Mouse (Mus musculus) monocyte, adult 2 months (primary cell): ENCODE results near the gene Plet1.

Experiments used
- DNase-seq, 2 experiments: peaks; one replicate each; pipeline ENCODE4 v3.0.0; 2022; ENCODE audit warnings: low spot score in 2 of 2, low read depth in 1 of 2

Plet1 gene

DNA sequence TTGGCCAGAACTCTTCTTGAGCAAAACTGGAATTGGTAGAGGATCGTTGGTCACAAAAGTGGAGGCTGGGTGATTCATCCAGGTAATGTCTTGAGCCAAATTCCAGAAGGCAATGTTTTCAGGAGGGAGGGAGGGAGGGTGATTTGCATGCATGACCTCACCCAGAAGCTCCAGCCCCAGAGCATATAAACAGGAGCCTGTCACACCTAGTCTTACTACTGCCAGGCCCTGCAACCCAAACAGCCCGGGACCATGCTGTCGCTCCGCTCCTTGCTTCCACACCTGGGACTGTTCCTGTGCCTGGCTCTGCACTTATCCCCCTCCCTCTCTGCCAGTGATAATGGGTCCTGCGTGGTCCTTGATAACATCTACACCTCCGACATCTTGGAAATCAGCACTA is at the start of gene Plet1:
Gene Plet1 (plus strand): TSS at position 215 of the 400 bp plus-strand sequence.
- DNase-seq = no peak

DNA sequence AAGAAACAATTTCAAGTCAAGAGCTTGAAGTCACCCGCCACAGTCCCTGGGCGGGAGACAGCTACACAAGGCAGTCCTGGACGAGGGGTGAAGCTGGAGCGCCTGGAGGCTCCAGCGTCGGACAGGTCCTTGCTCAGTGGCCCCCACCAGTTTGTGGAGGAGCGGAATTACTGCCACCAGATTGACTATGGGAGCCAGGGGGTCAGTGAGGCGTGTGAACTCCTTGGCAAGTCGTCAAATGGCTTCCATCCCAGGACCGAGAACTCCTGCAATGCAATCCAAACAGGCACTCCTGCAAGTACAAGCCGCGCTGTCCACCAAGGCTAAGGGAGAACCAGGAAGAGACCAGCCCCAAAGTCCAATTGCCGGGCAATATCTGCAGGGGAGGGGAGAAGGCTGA is 45.3 kb upstream of the Plet1 start:
- DNase-seq = no peak

DNA sequence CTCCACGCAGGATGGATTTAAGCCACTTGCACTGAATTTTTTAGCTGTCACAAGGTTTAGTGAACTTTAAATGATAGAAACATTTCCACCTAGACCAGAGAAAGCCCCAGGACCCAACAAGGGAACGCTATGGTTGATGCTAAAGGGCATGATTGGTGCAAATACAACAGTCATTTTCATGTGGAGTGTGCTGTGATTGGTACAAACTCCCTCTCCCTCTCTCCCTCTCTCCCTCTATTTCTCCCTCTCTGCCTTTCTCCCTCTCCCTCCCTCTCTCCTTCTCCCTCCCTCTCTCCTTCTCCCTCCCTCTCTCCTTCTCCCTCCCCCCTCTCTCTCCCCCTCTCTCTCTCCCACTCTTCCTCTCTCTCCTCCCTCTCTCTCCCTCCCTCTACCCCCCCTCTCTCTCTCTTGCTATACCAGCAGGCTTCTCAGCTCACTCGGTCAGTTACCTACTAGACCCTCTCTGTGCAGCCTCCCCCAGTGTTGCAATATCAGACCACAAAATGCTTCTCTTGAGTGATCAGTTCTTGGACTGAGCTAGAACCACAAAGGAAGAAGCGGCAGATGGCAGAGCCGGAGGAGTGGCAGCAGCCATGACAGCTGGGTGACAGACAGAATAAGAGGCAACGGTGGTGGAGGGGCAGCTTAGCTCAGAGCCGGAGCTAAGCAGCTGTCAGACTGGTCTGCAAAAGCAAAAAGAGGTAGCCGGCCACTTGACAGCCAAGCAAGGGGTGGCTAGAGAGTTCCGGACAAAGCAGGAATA is 42.7 kb upstream of the Plet1 start:
- no peak for DNase-seq

DNA sequence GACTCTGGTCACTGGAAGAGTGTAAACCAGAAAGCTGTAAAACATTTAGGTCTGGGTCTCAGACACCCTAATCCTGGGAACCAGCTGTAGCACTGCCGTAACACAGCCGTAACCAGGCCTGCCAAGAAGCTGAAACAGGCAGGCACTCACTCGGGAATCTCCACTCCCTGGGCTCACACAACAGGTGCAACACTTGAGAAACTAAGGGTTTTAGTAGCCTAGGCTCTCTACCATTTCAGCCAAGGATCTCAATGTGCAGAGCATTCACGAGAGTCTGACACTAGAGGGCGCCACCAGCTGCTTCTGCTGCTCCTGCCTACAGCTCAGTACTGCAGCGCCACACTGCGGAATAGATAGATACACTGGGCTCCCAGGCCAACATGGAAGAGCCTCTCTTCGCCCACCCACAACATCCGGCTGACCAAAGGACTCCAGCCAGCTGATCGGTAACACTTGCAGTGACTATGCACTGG is 42.0 kb upstream of the Plet1 start:
- peak; percentile 64 to 80 for DNase-seq

DNA sequence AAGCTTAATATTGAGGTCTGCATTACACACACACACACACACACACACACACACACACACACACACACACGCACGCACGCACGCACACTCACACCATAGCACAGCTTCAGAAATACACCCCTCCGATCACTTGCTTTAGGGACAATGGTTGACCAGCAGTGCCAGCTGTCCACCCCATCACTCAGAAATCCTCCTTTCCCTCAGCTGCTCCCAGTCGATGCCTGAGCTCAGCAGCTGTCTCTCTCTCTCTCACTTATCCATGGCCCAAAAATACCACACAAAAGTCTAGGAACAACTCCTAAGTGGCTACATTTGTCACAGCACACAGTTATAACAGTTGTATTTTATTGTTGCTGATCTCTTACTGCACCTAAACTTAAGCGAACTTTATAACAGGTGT is 36.7 kb upstream of the Plet1 start:
- DNase-seq = no peak

DNA sequence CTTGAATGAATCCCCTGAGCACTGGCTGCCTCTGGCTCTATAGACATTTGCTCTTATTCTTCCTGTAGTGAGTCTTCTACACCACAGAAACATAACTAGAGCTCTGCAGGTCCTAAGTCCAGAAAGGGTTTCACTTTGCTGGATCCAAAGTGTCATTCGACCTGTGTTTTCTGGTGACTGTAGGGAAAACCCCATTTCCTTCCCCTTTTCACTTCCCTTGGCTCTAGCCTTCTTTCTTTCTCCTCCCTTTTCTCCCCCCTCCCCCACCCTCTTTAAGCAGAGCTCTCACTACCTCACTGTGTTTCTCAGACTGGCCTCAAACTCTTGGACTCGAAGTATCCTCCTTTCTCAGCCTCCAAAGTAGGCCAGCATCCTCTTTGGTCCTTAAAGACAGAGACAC is 34.8 kb upstream of the Plet1 start:
- no peak for DNase-seq

DNA sequence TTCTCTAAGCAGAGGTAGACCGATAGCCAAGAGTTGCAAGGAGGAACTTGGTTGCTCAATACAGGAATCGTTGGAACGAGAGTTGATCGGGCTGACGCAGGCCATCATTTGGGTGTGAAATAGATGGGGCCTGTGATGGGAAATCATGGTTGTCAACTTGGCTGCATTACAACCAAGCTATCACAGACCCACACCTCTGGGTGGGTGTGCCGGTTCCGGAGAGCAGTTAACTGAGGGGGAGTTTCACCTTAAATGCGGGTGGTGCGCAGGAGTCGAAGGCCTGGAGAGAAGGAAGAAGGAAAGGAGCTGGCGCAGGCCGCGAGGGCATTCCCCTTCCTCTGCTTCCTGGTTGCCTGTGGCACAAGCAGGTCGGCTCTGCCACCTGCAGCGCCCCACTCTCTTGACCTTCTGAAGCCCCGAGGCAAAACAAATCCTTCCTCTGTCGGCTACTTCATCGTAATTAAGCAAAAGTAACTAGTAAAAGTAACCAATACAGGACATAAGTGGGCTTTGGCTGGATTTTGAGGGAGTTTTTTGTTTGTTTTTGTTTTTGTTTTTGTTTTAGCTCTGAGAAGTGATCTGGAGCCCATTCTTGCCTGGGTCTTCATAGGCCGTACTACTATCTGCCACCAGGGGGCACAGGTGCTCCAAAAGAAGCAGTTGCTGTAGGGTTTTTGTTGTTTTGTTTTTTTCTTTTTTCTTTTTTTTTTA is 31.7 kb upstream of the Plet1 start:
- DNase-seq = peak in 1 of 2 experiments; percentile 60

DNA sequence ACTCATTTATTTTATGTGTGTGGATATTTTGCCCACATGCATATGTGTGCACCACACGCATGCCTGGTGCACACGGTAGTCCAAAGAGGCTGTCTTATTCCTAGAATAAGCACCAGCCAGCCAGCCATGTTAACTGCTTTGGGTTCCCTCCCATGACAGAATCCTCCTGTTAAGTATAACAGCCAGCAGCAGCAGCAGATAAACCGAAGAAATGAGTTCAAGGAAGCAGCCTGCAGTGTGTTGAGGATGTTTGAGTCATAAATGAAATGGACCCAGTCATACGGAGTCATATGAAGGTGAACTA is 31.2 kb upstream of the Plet1 start:
- DNase-seq = no peak

DNA sequence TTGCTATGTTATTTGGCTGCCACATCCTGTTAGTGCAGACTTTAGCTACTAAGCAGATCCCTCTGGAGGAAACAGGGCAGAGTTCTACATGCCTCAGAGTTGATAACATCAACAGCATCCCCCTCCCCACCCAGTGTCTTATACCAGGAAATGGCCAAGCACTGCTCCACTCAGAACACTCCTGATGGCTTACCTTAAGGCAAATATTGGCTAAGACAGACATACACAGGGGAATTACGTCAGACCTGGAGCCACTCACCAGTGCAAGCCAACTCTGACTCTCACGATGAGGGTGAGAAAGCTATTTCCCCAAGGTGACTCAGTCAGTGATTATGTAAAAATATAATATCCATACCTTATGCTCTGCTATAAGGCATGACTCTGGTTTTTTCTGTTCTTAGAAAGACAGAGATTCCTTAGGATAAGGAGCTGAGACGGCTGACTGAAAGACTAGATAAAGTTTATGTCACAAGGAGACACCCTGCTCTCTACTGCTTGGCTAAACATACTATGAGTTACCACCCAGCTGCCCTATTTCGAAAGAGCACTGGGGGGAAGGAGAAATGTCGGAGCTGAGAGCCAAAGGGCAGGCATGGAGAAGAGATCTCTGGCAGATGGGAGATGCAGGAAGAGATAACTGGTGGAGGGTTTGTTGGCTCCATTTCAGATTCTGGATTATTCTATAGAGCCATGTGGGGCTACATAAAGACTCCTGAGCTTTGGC is 23.8 kb upstream of the Plet1 start:
- no peak for DNase-seq

DNA sequence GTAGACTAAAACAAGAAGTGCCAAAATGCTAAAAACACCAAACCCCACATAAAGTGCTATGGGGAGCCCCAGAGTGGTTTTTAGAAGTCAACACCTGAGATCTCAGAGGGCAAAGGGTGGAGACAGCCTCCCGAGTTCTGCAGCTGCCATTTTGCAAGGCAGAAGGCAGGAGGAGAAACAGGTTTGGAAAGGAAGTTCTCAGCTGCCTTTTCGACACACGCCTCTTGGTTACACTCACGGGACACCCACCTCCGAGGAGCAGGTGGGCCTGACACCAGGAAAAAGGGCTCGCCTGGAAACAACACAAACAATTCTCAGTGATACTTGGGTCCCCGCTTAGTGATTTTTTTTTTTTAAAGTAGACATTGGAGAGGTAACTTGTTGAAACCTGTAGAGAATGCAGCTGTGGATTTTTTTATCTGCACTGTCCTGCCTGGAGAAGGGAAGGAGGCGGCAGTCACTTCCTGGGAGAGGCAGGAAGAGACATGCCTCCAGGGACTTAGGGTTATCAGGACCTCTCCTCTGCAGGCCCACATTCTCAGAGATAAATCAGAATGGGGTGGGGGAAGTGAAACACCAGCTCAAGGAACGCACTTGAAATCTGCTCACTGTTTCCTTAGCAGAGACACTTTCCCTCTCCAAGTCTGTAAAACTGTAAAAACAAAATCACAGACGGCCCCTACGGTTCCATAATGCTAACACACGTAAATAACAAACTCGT is 23.0 kb upstream of the Plet1 start:
- no peak for DNase-seq

DNA sequence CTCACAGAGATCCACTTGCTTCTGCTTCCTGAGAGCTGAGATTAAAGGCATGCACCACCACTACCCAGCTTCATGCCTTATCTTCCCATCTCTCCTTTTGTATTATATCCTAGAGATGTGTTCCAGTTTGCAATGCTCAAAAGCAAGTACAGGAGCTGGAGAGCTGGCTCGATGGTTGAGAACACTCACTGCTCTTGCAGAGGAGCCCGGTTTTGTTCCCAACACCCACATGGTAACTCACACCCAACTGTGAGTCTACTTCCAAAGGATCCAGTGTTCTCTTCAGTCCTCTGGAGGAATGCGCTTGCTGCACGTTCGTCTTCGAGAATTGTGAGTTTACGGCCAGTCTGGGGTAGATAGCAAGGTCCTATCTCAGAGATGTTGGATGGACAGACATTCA is 19.0 kb upstream of the Plet1 start:
- DNase-seq = no peak

DNA sequence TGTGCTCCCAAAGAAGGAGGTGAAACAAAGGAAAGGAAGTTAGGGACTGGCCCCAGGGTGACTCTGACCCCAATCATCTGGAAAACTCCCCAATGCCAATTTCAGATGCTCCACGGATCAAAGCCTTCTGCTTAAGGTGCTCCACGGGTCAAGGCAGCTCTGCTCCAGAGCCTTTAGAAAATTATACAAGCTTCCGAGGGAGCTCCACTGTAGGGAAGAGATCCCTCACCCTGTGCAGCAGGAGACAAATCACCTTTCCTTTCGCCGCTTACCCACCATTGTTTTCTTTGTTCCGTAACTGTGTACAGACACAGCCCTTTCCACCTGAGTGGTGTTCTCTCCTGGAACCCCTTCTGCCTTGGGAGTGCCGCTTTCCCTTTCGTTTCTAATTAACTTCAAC is 18.6 kb upstream of the Plet1 start:
- no peak for DNase-seq

DNA sequence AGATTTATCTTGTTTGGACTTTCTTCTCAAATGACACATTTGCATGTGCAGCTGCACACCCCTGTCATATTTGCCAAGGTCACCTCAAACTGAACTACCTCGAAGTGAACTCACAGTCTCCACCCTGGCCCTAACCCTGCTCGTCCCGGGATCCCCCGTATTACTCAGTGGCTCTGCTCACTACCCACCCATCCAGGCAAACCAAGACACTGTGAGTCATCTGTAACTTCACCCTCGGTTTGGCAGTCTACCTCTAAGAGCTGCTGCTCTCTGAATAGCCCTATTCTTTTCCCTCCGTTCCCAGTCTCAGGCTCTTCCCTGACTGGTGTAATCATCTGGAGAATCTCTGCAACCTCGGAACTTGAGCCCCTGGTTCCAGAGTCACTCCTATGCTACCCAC is 17.7 kb upstream of the Plet1 start:
- no peak for DNase-seq

DNA sequence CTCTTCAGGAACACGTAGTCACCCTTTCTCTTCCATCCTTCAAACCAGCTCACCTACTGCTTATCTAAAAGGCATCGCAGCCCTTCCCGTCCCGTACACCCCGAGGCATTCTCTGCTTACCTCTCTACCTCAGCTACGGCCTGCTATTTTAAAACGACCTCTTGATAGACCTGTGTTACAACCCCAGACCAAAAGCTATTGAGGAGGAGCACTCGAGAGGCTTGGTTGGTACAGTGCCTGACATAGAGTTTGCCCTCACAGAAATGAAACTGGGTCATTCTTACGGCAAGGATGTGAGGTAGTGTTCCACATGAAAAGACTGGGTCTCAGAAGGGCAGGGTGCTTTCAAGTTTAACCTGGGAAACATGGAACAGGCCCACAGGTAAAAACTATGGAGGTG is 17.1 kb upstream of the Plet1 start:
- DNase-seq = no peak

DNA sequence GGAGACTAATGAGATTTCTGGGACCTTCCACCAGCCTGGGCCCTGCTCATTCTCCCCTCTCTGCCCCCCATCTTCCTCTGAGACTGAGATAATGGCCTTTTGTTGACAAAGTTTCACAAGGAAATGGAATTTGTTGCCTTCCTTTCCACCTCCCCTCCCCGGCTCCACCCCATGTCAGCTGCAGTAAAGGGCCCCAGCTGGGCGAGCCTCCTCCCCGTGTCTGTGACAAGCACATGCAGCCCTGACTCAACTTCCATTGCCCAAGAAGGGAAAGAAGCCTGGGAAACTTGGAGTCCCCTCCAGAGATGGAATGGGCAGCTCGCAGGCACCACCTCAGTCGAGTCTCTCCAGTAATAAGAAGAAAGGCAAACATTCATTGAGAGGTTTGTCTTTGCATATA is 15.5 kb upstream of the Plet1 start:
- DNase-seq = peak; percentile 43 to 60

DNA sequence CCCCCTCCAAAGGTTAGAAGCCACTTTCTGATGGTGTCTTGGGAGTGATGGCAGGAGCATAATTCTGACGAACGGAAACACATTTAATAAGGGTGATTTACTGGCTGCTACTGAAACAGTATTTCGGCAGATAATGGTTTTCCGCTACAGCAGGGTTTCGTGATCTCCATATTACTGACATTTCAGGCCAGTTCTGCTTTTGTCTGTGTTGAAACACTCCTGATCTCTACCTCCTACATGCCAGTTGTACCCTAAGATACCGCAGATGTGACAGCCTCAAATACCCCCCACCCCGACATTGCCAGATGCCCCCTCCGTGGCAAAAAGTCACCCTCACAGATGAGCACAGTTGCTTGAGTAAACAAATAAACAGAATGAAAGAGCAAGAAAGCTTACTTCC is 14.8 kb upstream of the Plet1 start:
- peak in 1 of 2 experiments; percentile 6 for DNase-seq

DNA sequence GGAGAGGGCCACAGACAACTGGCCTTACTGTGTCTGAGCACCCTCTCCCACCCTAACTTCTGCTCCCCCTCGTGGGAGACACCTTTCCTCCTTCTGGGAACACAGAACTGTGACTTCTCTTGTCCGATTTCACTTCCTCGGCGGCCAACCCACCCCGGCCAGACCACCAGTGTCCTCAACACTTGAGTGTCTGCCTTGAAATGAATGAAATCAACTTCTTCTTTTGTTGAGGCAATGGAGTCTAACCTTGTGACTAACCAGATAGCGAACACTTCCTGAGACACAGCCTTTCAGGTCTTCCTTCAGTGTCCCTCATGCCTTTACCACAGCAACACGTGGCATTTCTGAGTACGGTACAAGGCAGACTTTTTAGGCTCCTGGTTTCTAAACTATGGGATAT is 11.6 kb upstream of the Plet1 start:
- DNase-seq = peak in 1 of 2 experiments; percentile 19

DNA sequence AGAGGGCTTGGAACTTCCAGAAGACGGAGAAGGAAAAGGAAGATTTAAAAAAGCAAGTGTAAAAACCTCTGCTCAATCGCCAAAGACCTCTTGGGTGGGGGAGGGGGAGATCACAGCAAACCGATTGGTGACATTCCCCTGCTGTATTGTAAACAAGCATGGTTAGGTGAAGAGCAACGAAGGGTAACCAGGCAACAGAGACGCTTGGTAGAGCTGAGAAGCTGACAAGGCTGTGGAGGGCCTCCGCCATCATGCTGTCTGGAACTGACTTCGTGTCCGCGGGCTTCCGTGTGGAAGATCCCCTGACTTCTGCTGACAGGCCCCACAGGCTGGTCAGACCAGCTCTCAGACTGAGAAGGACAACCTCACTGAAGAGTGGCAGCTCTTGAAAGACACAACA is 8.8 kb upstream of the Plet1 start:
- DNase-seq = no peak

DNA sequence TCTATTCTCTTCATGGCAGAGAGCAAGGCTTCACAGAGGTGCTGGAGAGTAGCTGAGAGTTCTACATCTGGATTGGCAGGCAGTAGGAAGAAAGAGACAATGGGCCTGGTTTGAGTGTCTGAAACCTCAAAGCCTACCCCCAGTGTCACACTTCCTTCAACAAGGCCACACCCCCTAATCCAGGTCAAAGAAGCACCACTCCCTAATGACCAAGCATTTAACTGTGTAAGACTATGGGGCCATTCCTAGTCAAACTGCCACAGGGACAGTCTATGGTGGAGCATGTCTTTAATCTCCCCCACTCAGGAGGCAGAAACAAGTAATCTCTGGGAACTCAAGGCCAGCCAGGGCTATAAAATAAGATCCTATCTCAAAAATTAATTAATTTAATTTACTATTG is 3.5 kb upstream of the Plet1 start:
- DNase-seq = no peak

DNA sequence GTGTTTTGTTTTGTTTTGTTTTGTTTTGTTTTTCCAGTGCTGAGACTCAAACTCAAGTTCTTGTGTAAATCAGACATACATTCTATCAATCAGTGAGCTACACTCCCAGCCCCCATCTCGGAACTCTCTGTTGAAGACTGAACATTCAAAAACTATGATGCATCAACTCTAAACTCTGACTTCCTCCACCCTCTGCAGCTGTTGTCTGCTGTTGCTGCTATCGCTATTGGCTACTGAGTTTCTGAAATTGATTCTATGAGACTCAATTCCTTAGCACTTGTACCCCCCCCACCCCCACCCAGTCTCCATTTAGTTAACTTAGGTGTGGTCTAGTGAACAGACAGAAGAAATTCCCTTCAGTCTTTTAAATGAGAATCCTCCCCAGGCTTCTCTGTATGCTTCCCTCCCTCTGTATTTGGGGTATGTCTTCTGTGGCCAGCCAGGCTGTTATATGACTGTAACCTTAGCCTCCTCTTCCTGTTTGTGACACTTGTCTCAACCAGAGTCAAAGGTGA is 2.7 kb upstream of the Plet1 start:
- DNase-seq = no peak

DNA sequence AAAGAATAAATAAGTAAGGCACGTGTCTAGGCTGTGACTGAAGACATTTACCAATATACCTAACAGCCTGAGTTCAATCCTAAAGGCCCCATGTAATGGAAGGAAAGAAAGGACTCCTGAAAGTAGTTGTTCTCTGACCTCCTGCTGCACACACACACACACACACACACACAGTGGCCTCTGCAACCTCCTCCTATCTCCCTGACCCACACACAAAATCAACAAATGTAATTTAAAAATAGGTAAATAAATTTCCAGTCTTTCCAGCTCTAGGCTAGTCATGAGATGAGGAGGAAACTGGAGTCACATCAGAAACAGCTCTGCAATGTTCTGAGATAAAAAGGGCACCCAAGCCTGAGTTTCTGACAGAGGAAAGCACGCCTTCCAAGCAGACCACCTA is 548 bp upstream of the Plet1 start:
- no peak for DNase-seq
